Mouse (Mus musculus): ENCODE data around the gene Top3a.

GRCm38 (mm10) chr11:60823771-60824170 is 46.6 kb upstream of the Top3a start:
- no peak for TF ChIP-seq CTCF (conservative IDR thresholded peaks at IDR 0.05; ENCODE audit: low read length)
- TF ChIP-seq POU5F1 (IDR thresholded peaks at IDR 0.05; ENCODE audit: borderline replicate concordance, low read length) = no peak
- no peak for TF ChIP-seq NANOG (IDR thresholded peaks at IDR 0.05; ENCODE audit: borderline replicate concordance, low read length)

Data from E14TG2a.4 (cell line).